Mouse (Mus musculus): Measurements from ENCODE around the gene Tnfrsf19. TPM values are rescaled to one million over a fixed set of nuclear protein-coding genes. Genes with fewer than 3 reads are reported as not detected.

Gene Tnfrsf19
- 1.8 and 2.4 TPM in 2 replicates for polyA plus RNA-seq (2015; fragmentation: Nextera tagmentation; extraction: Ambion mirVana)

DNA sequence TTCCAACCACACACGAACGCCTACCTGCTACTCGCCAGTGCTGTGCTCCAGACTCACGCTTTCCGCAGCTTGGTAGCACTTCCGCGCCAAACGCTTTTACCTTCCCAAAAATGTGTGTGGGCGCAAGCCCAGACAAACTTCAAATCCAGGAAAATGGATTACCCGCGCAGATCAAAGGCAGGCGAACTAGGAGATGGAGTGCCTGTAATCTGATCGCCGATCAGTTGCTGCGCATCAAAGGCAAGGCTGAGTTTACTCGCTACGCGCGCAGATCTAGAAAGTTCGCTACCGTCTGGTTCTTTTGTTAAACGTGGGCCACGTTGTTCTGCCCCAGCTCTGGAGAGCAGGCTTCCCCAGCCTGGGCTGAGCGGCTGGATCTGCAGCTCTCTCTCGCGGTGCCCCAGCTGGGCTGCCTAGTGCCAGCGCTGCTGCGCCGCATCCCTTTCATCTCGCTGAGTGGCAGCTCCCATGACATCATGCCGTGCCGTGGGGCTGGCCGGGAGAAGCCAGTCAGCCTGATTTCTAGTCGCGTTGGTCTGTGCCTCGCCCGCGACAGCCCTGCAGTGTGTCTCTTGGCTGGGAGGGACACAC is at the start of gene Tnfrsf19:
TSS of gene Tnfrsf19 (minus strand) at position 400 of the 591 bp plus-strand sequence.

Other genes with a start within 250 kb of the Tnfrsf19 start
- 1.9 TPM in 2 replicates for gene Sacs, start 92.0 kb upstream of the Tnfrsf19 start, polyA plus RNA-seq (2015; fragmentation: Nextera tagmentation; extraction: Ambion mirVana)
- gene Sgcg, start 212.0 kb upstream of the Tnfrsf19 start, polyA plus RNA-seq (2015; fragmentation: Nextera tagmentation; extraction: Ambion mirVana) = 0.70 and 0.91 TPM in 2 replicates

Data from spleen, postnatal 0 days (tissue).